Mouse (Mus musculus): ENCODE results near the gene Ntrk2.

Ntrk2 gene

DNA sequence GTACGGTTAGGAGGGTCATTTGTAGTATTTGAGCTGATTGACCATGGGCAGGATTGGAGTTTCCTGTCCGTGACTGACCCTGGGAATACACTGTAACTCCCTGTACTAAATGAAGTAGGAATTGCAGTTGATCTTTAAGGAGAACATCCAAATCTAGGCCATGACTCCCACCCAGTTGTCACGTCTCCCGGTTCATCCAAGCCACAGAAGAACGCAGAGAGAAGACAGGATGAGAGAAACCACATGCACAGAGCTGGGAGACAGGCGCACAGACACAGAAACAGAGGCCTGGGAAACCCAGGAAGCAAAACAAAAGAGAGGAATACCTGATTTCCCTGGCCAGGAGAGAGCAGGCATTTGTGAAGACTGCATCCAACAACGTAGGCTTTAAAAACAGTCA, 117.1 kb downstream of the Ntrk2 start:
- DNase-seq (ENCODE audit: low read depth, low spot score) = no peak

DNA sequence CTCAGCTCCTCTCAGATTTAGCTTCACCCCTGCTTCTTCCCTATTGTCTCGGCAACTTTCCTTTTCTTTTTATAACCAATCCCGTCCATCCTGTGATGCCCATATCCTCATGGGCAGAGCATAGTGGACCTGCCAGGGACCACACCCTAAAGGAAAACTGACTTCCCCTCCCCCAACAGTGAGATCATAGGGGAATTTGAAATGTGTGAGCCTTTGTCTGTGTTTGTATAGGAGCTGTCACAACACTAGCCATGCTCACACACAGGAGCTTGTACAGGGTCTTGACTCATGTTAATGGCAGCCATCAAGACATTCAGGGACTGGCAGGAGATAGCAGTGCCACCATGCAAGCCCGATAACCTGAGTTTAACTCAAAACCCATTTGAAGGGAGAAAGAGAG, 118.1 kb downstream of the Ntrk2 start:
- DNase-seq (ENCODE audit: low read depth, low spot score) = no peak

GRCm38 (mm10) chr13:58927186-58927585, 120.8 kb downstream of the Ntrk2 start:
- DNase-seq (ENCODE audit: low read depth, low spot score) = no peak

GRCm38 (mm10) chr13:58927656-58928226, 121.4 kb downstream of the Ntrk2 start:
- DNase-seq (ENCODE audit: low read depth, low spot score) = no peak

DNA sequence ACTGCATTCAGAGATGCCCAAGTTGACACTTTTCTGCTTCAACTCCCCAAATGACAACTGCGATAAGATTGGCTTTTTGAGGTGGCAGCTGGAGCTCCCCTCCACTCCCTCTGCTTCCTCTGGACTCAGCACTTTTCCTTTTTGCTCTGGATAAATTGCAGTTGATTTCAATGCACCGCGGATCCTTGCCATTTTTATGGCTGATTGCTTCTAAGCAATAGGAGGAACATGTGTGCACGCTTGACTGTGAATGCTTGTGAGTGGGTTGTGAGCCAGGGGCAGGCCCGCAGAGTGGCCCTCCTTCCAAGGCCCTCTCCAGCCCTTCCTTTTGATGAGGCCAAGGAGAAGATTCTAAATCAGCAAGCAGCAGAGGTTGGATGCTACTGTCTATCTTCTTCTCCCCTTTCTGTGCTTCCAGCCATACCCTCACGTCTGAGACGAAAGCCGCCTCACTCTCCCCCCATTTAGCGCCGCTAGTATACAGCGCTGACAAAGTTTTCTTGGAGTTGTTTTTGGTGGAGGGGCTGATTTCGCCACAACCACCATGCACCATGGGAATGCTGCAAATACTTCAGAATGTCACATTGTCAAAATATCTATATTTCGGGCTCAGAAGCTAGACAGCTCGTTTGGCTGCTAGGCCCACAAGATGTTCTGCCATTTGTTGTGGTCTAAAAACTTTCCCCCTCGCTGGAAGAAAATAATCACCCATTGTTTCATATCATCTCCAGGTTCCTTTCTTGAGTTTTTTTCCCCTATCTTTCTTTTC, 122.5 kb downstream of the Ntrk2 start:
- DNase-seq (ENCODE audit: low read depth, low spot score) = no peak

GRCm38 (mm10) chr13:58930161-58930560, 123.8 kb downstream of the Ntrk2 start:
- no peak for DNase-seq (ENCODE audit: low read depth, low spot score)

DNA sequence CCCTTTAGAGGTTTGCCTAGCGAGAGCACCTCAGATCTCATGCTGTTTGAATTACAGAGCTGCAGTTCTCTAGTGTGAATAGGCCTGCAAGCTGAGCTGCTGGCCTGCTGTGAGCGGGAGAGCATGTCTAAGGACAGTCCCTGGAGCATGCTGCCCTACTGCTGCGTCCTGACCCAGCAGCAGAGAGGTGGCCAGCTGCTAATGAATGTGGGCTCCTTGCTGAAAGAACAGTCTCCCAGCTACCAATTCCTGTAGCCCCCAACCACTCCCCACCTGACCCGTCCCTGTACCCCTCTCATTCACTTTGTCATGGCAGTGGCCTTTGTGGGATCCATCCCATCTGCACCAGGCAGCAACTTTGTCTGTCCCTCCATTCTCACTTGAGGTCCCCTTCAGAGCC, 126.8 kb downstream of the Ntrk2 start:
- no peak for DNase-seq (ENCODE audit: low read depth, low spot score)

DNA sequence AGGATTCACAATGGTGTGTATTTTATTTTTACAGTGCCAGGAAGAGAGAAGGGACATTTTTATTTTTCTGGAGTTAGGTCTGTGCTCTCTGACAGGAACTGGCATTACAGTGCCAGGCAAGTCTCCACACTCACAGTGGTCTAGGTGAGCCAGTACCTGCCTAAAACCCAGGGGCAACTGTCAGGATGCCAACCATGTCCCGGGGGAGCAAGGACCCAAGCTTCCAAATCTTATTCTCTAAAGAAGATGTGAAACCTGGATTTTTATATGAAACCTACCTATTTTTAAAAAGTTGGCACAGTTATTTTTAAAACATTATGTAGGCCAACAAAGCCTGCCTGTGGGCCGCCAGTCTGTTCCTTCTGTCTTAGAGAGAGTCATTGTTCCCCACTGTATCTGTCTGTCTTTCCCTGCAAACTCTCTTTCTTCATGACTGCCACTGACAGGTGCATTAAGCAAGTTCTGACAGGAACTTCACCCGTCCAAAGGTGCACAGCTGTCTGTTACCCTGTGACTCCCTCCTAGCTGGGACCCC, 128.3 kb downstream of the Ntrk2 start:
- DNase-seq (ENCODE audit: low read depth, low spot score) = no peak

- DNase-seq (ENCODE audit: low read depth, low spot score) = no peak
Measured at GRCm38 (mm10) chr13:58935956-58936495, 129.7 kb downstream of the Ntrk2 start.

DNA sequence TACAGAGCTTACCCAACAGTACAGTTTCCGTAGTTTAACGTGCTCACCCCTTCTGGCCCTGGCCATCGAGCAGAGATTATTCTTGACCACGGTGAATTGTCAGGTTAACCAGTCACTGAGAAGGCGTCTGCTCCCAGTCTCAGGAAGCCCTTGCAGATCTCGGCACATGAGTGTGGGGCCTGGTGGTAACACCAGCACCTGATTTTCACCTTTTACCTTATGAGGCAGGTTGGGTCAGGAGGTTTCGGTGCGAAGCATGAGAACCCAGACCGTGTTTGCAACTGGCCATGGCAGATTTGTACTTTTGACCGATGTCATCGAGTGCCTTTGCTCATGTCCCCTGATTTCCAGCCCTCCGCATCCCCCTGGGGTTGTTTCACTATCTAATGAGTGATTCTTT, 131.5 kb downstream of the Ntrk2 start:
- no peak for DNase-seq (ENCODE audit: low read depth, low spot score)

- DNase-seq (ENCODE audit: low read depth, low spot score) = no peak
Measured at GRCm38 (mm10) chr13:58938464-58938863, 132.1 kb downstream of the Ntrk2 start.

GRCm38 (mm10) chr13:58940208-58940607, 133.8 kb downstream of the Ntrk2 start:
- DNase-seq (ENCODE audit: low read depth, low spot score) = no peak

DNA sequence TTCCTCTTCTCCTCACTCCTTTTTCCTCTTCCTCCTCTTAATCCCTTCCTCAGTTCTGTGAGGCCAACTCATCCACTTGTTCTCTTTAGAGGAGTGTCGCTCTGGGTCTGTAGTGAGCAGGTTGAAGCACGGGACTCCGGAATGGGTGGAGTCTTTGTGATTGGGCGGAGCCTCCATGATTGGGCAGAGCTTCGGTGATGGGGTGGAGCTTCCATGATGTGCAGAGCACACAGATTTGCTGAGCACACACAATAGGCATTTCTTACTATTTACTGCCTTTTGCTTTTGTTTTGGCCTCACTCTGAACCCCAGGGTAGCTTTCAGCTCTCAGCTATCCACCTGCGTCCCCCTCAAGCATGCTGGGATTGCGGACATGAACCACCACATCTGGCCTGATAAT, 134.4 kb downstream of the Ntrk2 start:
- no peak for DNase-seq (ENCODE audit: low read depth, low spot score)

- no peak for DNase-seq (ENCODE audit: low read depth, low spot score)
Measured at GRCm38 (mm10) chr13:58945781-58946180, 139.4 kb downstream of the Ntrk2 start.

GRCm38 (mm10) chr13:58946589-58946988, 140.2 kb downstream of the Ntrk2 start:
- DNase-seq (ENCODE audit: low read depth, low spot score) = no peak

- no peak for DNase-seq (ENCODE audit: low read depth, low spot score)
Measured at GRCm38 (mm10) chr13:58947056-58947455, 140.7 kb downstream of the Ntrk2 start.

GRCm38 (mm10) chr13:58954331-58954730, 148.0 kb downstream of the Ntrk2 start:
- DNase-seq (ENCODE audit: low read depth, low spot score) = no peak

DNA sequence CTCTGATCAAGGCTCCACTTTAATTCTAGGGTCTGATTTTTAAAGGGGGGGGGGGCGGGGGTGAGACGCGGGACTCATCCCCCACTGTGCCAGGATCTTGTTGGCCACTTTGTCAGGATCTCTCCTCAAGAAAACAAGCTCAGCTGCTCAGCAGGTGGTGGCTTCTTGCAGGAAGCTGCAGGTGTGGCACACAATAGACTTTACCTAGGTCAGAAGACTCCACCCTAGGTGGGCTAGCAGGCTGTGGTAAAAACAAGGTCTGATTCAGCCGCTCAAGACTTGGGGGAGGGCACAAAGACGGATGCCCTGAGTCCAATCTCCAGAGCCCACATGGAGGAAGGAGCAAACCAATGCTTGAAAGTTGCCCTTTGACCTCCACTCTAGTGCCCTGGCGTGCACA, 148.4 kb downstream of the Ntrk2 start:
- no peak for DNase-seq (ENCODE audit: low read depth, low spot score)

- no peak for DNase-seq (ENCODE audit: low read depth, low spot score)
Measured at GRCm38 (mm10) chr13:58955237-58955777, 148.9 kb downstream of the Ntrk2 start.

GRCm38 (mm10) chr13:58958171-58958904, 152.0 kb downstream of the Ntrk2 start:
- DNase-seq (ENCODE audit: low read depth, low spot score) = no peak

GRCm38 (mm10) chr13:58960321-58960720, 154.0 kb downstream of the Ntrk2 start:
- no peak for DNase-seq (ENCODE audit: low read depth, low spot score)
